ENCODE assay signal across 24 mouse cellular contexts in genomic region chr6:138080778-138081549, GRCm38 (mm10). TPM values are rescaled to one million over a fixed set of nuclear protein-coding genes. Genes with fewer than 3 reads are reported as not detected.
"Had no signal": no experiment of that assay in that cellular context is flagged by ENCODE, and none has a peak within 500 bp of the region (broad histone marks: within the 10 kb centered on the region; RNA-seq: fewer than 3 reads in every experiment).

No protein-coding gene starts in this region.

- H3K27ac ChIP-seq: liver, embryonic 13.5 days; macrophage; midbrain, embryonic 12.5 days; midbrain, embryonic 15.5 days; neural tube, embryonic 12.5 days; neural tube, embryonic 15.5 days had no signal

- DNase-seq: kidney, adult 18-20 months; kidney, adult 9 months; kidney, postnatal 14 days; kidney, postnatal 4 days; liver, embryonic 13.5 days; lung, embryonic 14.5 days; right cerebral cortex, adult 18-20 months; right cerebral cortex, postnatal 14 days; thymus, adult 18-20 months; thymus, postnatal 36 days had no signal

- H3K9ac ChIP-seq: liver, embryonic 13.5 days; lung, embryonic 14.5 days; midbrain, embryonic 12.5 days; midbrain, embryonic 15.5 days; neural tube, embryonic 12.5 days; neural tube, embryonic 15.5 days had no signal

- ATAC-seq: inflammation-experienced regulatory T-cells, adult 6 months; lung, postnatal 0 days; midbrain, embryonic 15.5 days had no signal

- H3K4me3 ChIP-seq: liver, embryonic 13.5 days; midbrain, embryonic 12.5 days; midbrain, embryonic 15.5 days; neural tube, embryonic 12.5 days; neural tube, embryonic 15.5 days had no signal

- H3K4me2 ChIP-seq: liver, embryonic 13.5 days; lung, embryonic 14.5 days; midbrain, embryonic 12.5 days; midbrain, embryonic 15.5 days; neural tube, embryonic 12.5 days; neural tube, embryonic 15.5 days had no signal

- H3K27me3 ChIP-seq: liver, embryonic 13.5 days; midbrain, embryonic 12.5 days; midbrain, embryonic 15.5 days; neural tube, embryonic 12.5 days; neural tube, embryonic 15.5 days had no signal

- H3K9me3 ChIP-seq: liver, embryonic 13.5 days; midbrain, embryonic 12.5 days; midbrain, embryonic 15.5 days; neural tube, embryonic 12.5 days; neural tube, embryonic 15.5 days had no signal

- H3K4me1 ChIP-seq: liver, embryonic 13.5 days; midbrain, embryonic 12.5 days; midbrain, embryonic 15.5 days; neural tube, embryonic 12.5 days; neural tube, embryonic 15.5 days had no signal

- H3K36me3 ChIP-seq: liver, embryonic 13.5 days; midbrain, embryonic 12.5 days; midbrain, embryonic 15.5 days; neural tube, embryonic 12.5 days; neural tube, embryonic 15.5 days had no signal

RNA-seq across cellular contexts. Expression of gene Slc15a5, which starts 1.2 kb away (rescaled TPM):
- total RNA-seq: layer of hippocampus, adult 18-20 months; left cerebral cortex, postnatal 36 days; megakaryocyte-erythroid progenitor cell, adult 5-6 weeks had no signal
- polyA plus RNA-seq: inflammation-experienced regulatory T-cells, adult 6 months; limb, embryonic 11.5 days; liver, embryonic 13.5 days; liver, embryonic 16.5 days; lung, embryonic 14.5 days; lung, postnatal 0 days; macrophage; midbrain, embryonic 12.5 days; midbrain, embryonic 15.5 days; spleen, adult 2 months; stomach, embryonic 16.5 days had no signal
